Mouse (Mus musculus): ENCODE measurements around the gene Ltbp4.

- TF ChIP-seq POLR2A (IDR thresholded peaks at IDR 0.05; ENCODE audit: low read depth, low read length), result no peak
- TF ChIP-seq CTCF (conservative IDR thresholded peaks at IDR 0.05; ENCODE audit: insufficient read depth, insufficient read length, low read depth, low read length), result no peak
Observed at GRCm38 (mm10) chr7:27259771-27260170, 77.7 kb downstream of the Ltbp4 start.

Measured in kidney, adult 2 months (tissue).